Mouse (Mus musculus) right cerebral cortex, postnatal 4 days (tissue): ENCODE measurements at regions not wholly inside any gene's neighbourhood (a gene's known extent, or its start where the extent isn't known, plus 50 kb on each side); places are given as distances from the start of the nearest gene placed in this dataset.
"Not testable (repeated sequence)": the region's sequence is repeated elsewhere in the genome, so short reads cannot be mapped to it uniquely, and the experiment has no call there.

ENCODE experiments used
- DNase-seq: peaks from one replicate; pipeline ENCODE4 v3.0.0-alpha.2; 2022

GRCm38 (mm10) chr4:55206226-55206625, 143.6 kb upstream of the Rad23b start:
- DNase-seq, result no peak

- no peak for DNase-seq
Measured at GRCm38 (mm10) chr4:55207749-55208385, 142.0 kb upstream of the Rad23b start.

- no peak for DNase-seq
Measured at GRCm38 (mm10) chr4:55208386-55209345, 141.2 kb upstream of the Rad23b start.

- no peak for DNase-seq
Measured at GRCm38 (mm10) chr4:55215425-55216174, 134.2 kb upstream of the Rad23b start.

GRCm38 (mm10) chr4:55216175-55216545, 133.7 kb upstream of the Rad23b start:
- no peak for DNase-seq

GRCm38 (mm10) chr4:55225766-55226165, 124.1 kb upstream of the Rad23b start:
- no peak for DNase-seq

GRCm38 (mm10) chr4:55227394-55227793, 122.4 kb upstream of the Rad23b start:
- no peak for DNase-seq

- DNase-seq, result no peak
Measured at GRCm38 (mm10) chr4:55231522-55231921, 118.3 kb upstream of the Rad23b start.

GRCm38 (mm10) chr4:55237856-55238255, 112.0 kb upstream of the Rad23b start:
- DNase-seq, result no peak

- DNase-seq, result peak; percentile 80
Measured at GRCm38 (mm10) chr4:55240450-55240849, 109.4 kb upstream of the Rad23b start.

GRCm38 (mm10) chr4:55242331-55242730, 107.5 kb upstream of the Rad23b start:
- no peak for DNase-seq

- DNase-seq, result no peak
Measured at GRCm38 (mm10) chr4:55243091-55244058, 106.5 kb upstream of the Rad23b start.

GRCm38 (mm10) chr4:55245789-55246188, 104.1 kb upstream of the Rad23b start:
- DNase-seq, result no peak

- no peak for DNase-seq
Measured at GRCm38 (mm10) chr4:55250334-55250733, 99.5 kb upstream of the Rad23b start.

- DNase-seq, result no peak
Measured at GRCm38 (mm10) chr4:55251546-55251945, 98.3 kb upstream of the Rad23b start.

GRCm38 (mm10) chr4:55253769-55254168, 96.1 kb upstream of the Rad23b start:
- DNase-seq, result no peak

GRCm38 (mm10) chr4:55271965-55272630, 77.7 kb upstream of the Rad23b start:
- DNase-seq, result no peak

GRCm38 (mm10) chr4:55276300-55276952, 73.4 kb upstream of the Rad23b start:
- no peak for DNase-seq

- DNase-seq, result not testable (repeated sequence)
Measured at GRCm38 (mm10) chr4:55279351-55279750, 70.5 kb upstream of the Rad23b start.

GRCm38 (mm10) chr4:55280706-55281105, 69.1 kb upstream of the Rad23b start:
- no peak for DNase-seq

- no peak for DNase-seq
Measured at GRCm38 (mm10) chr4:55281486-55282096, 68.3 kb upstream of the Rad23b start.
